Mouse (Mus musculus) myocyte (in vitro differentiated cells): ENCODE results near the gene Slc22a21.

Experiments used
- CEBPB ChIP-seq: IDR thresholded peaks from 2 replicates; pipeline ENCODE4 v1.6.1; 2011; ENCODE audit warnings: mild to moderate bottlenecking, moderate library complexity; ENCODE audit not compliant: poor library complexity, insufficient read depth, severe bottlenecking
- E2F4 ChIP-seq: IDR thresholded peaks from one replicate; pipeline ENCODE4 v1.6.1; 2011; ENCODE audit warnings: mild to moderate bottlenecking, control low read depth, moderate library complexity; ENCODE audit not compliant: insufficient read depth
- MAX ChIP-seq: IDR thresholded peaks from one replicate; pipeline ENCODE4 v1.6.1; 2011; ENCODE audit warnings: low read depth, mild to moderate bottlenecking, control low read depth
- MYOD1 ChIP-seq, 3 experiments: IDR thresholded peaks; one replicate each; pipeline ENCODE4 v1.6.1; 2011; ENCODE audit warnings: control low read depth in 2 of 3, low read depth in 2 of 3, mild to moderate bottlenecking in 2 of 3, moderate library complexity in 1 of 3; ENCODE audit not compliant: insufficient read length in 2 of 3, control insufficient read depth in 1 of 3
- MYOG ChIP-seq, 3 experiments: IDR thresholded peaks; one replicate each; pipeline ENCODE4 v1.6.1; 2011; ENCODE audit warnings: control low read depth in 2 of 3, low read depth in 2 of 3, mild to moderate bottlenecking in 2 of 3; ENCODE audit not compliant: insufficient read length in 2 of 3, control insufficient read depth in 1 of 3, insufficient read depth in 1 of 3
- POLR2A ChIP-seq: IDR thresholded peaks from one replicate; pipeline ENCODE4 v1.6.1; 2011; ENCODE audit warnings: low read depth, mild to moderate bottlenecking, control low read depth, moderate library complexity; ENCODE audit not compliant: insufficient read length
- POLR2AphosphoS2 ChIP-seq: IDR thresholded peaks from one replicate; pipeline ENCODE4 v1.6.1; 2011; ENCODE audit warnings: low read depth, control low read depth; ENCODE audit not compliant: insufficient read length
- REST ChIP-seq: IDR thresholded peaks from one replicate; pipeline ENCODE4 v1.6.1; 2011; ENCODE audit warnings: mild to moderate bottlenecking, control low read depth, moderate library complexity; ENCODE audit not compliant: insufficient read depth, insufficient read length
- SRF ChIP-seq: IDR thresholded peaks from one replicate; pipeline ENCODE4 v1.6.1; 2011; ENCODE audit warnings: low read depth; ENCODE audit not compliant: control insufficient read depth, insufficient read length
- TCF12 ChIP-seq: IDR thresholded peaks from one replicate; pipeline ENCODE4 v1.6.1; 2011; ENCODE audit warnings: mild to moderate bottlenecking, control low read depth; ENCODE audit not compliant: poor library complexity, insufficient read depth, severe bottlenecking
- TCF3 ChIP-seq: IDR thresholded peaks from one replicate; pipeline ENCODE4 v1.6.1; 2011; ENCODE audit warnings: low read depth, control low read depth; ENCODE audit not compliant: insufficient read length
- USF1 ChIP-seq: IDR thresholded peaks from one replicate; pipeline ENCODE4 v1.6.1; 2011; ENCODE audit warnings: low read depth, mild to moderate bottlenecking, control low read depth, moderate library complexity

- TF ChIP-seq POLR2A (no peak), USF1 (no peak), POLR2AphosphoS2 (no peak), MAX (no peak), E2F4 (no peak), TCF12 (no peak), CEBPB (no peak), MYOD1 (IDR thresholded peaks at IDR 0.05; ENCODE audit: control insufficient read depth in 1 of 3, insufficient read length in 2 of 3, low read depth in 2 of 3) (no peak), MYOG (IDR thresholded peaks at IDR 0.05; ENCODE audit: control insufficient read depth in 1 of 3, insufficient read depth in 1 of 3, insufficient read length in 2 of 3, low read depth in 2 of 3) (no peak), TCF3 (no peak), SRF (no peak), REST (no peak)
These were observed 69.1 kb downstream of the Slc22a21 start for GRCm38 (mm10) chr11:53911011-53911410.
